Mouse (Mus musculus): ENCODE measurements around the gene 1810062G17Rik. TPM values are rescaled to one million over a fixed set of nuclear protein-coding genes. Genes with fewer than 3 reads are reported as not detected.

1810062G17Rik gene
- polyA plus RNA-seq, 1 experiment from 2014 or later = 1.2 TPM

Small RNAs within 50 kb of the gene (microRNA-seq; reads per million reads assigned to microRNA genes)
- 0.94 reads per million for gene Mir7009

Other genes starting within 250 kb of the 1810062G17Rik start
- gene Anxa5, start within 50 bp of the 1810062G17Rik start, polyA plus RNA-seq (2016; fragmentation: Nextera tagmentation; extraction: Ambion mirVana) = 327 and 336 TPM in 2 replicates
- 0.30 and 0.31 TPM in 2 replicates for gene Gm11549, start 45.9 kb downstream of the 1810062G17Rik start, polyA plus RNA-seq (2016; fragmentation: Nextera tagmentation; extraction: Ambion mirVana)
- 45.0 and 49.5 TPM in 2 replicates for gene Exosc9, start 76.7 kb downstream of the 1810062G17Rik start, polyA plus RNA-seq (2016; fragmentation: Nextera tagmentation; extraction: Ambion mirVana)
- 194 and 199 TPM in 2 replicates for gene Ccna2, start 96.2 kb downstream of the 1810062G17Rik start, polyA plus RNA-seq (2016; fragmentation: Nextera tagmentation; extraction: Ambion mirVana)
- 11.8 and 12.0 TPM in 2 replicates for gene Bbs7, start 137.5 kb downstream of the 1810062G17Rik start, polyA plus RNA-seq (2016; fragmentation: Nextera tagmentation; extraction: Ambion mirVana)
- 6.4 and 7.3 TPM in 2 replicates for gene Trpc3, start 214.2 kb downstream of the 1810062G17Rik start, polyA plus RNA-seq (2016; fragmentation: Nextera tagmentation; extraction: Ambion mirVana)